Mouse (Mus musculus): ENCODE measurements around the gene Dazap2.

GRCm38 (mm10) chr15:100601669-100602068 lies 13.5 kb upstream of the Dazap2 start:
- no peak for TF ChIP-seq MAX (IDR thresholded peaks at IDR 0.05; ENCODE audit: low read length)
- TF ChIP-seq CHD2 (IDR thresholded peaks at IDR 0.05; ENCODE audit: low read length): no peak
- TF ChIP-seq UBTF (IDR thresholded peaks at IDR 0.05; ENCODE audit: borderline replicate concordance, insufficient read depth, low read depth, low read length): no peak
- no peak for TF ChIP-seq CTCF (IDR thresholded peaks at IDR 0.05 in 2 of 3, conservative IDR thresholded peaks at IDR 0.05 in 1 of 3; ENCODE audit: control insufficient read depth in 1 of 3, insufficient read depth in 1 of 3, low read depth in 2 of 3, low read length in 3 of 3, poor library complexity in 1 of 3, severe bottlenecking in 1 of 3)
- no peak for TF ChIP-seq POLR2AphosphoS5 (IDR thresholded peaks at IDR 0.05; ENCODE audit: borderline replicate concordance, low read depth, low read length)
- TF ChIP-seq POLR2A (IDR thresholded peaks at IDR 0.05; ENCODE audit: control insufficient read depth in 1 of 2, insufficient read depth in 1 of 2, low read depth in 1 of 2, low read length in 2 of 2, poor library complexity in 1 of 2): no peak
- TF ChIP-seq CHD1 (IDR thresholded peaks at IDR 0.05; ENCODE audit: low read depth, low read length): no peak
- no peak for TF ChIP-seq GATA1 (IDR thresholded peaks at IDR 0.05; ENCODE audit: low read depth, low read length)

Data from MEL (cell line).